Mouse (Mus musculus): Measurements from ENCODE around the gene Ftcd. TPM values are rescaled to one million over a fixed set of nuclear protein-coding genes. Genes with fewer than 3 reads are reported as not detected.

Ftcd gene
- polyA plus RNA-seq, 1 experiment from 2014 or later = 0.22 TPM

DNA sequence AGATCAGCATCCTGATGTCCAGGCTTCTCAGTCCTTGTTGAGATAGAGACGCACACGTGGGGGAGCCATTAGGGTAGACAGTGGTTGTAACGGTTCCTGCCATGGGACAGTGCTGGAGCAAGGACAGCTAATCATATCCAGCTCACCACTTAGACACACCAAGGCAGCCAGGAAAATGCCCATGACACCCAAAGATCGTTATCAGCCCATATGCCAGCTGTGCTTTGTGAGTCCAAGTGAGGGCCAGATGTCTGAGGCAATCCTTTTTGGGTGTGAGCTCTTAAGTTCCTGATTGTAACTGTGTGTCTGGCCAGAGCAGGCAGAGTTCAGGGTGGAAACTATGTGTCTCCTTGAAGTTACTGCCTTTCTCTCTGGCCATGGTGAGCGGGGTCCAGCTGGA, 21.4 kb upstream of the Ftcd start:
- ATAC-seq (ENCODE audit: low FRiP score, low TSS enrichment) = no peak
- H3K36me3 ChIP-seq (ENCODE audit: control insufficient read depth, insufficient read depth, low read length) = peaks cover 21% of the 10 kb centered on the region
- WGBS = 90% methylated on average over 5 of the region's 5 CpGs
- H3K4me2 ChIP-seq (replicated peaks; ENCODE audit: low read depth) = no peak overlapping the region
- no peaks in the 10 kb centered on the region for H3K4me1 ChIP-seq (replicated peaks; ENCODE audit: control insufficient read depth, insufficient read depth)
- no peak overlapping the region for H3K4me3 ChIP-seq (ENCODE audit: low read depth, low read length)
- no peak overlapping the region for H3K9ac ChIP-seq (ENCODE audit: low read length)
- no peaks in the 10 kb centered on the region for H3K9me3 ChIP-seq (ENCODE audit: control insufficient read depth, low read length)
- H3K27me3 ChIP-seq (ENCODE audit: control insufficient read depth, insufficient read depth, low read length) = no peaks in the 10 kb centered on the region
- no peak for TF ChIP-seq CTCF (IDR thresholded peaks at IDR 0.05; ENCODE audit: low read depth)
- TF ChIP-seq EP300 (optimal IDR thresholded peaks at IDR 0.05) = no peak
- no peak overlapping the region for H3K27ac ChIP-seq (replicated peaks)
- DNase-seq (ENCODE audit: low spot score) = no peak

DNA sequence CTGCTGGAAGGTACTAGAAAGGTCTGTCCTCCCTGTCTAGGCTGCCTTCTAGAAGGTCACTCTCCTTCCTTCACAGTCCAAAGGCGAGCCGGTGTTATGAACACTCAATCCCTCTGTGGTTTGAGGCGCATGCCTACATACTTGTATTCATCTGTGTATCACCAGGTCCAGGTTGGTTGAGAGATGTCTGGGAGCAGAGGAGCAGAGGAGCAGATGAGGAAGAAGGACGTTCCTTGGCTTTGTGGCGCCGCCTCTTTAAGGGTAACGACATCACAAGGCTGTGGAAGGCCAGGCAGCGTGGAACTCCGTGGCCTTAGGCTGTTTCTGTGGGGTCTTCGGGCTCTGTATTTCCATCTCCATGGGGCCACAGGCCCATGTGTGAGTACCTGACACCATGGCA, 13.5 kb upstream of the Ftcd start, which contains the start of gene Spatc1l:
Spatc1l (plus strand) TSS at position 301 of the 400 bp plus-strand sequence.
- H3K27me3 ChIP-seq (ENCODE audit: control insufficient read depth, insufficient read depth, low read length) = no peaks in the 10 kb centered on the region
- no peak for ATAC-seq (ENCODE audit: low FRiP score, low TSS enrichment)
- no peaks in the 10 kb centered on the region for H3K9me3 ChIP-seq (ENCODE audit: control insufficient read depth, low read length)
- TF ChIP-seq EP300 (optimal IDR thresholded peaks at IDR 0.05) (no peak), CTCF (IDR thresholded peaks at IDR 0.05; ENCODE audit: low read depth) (no peak)
- 86% methylated on average over 10 of the region's 10 CpGs for WGBS
- no peak for DNase-seq (ENCODE audit: low spot score)
- no peak within 1 kb of the TSS for H3K4me2 ChIP-seq (replicated peaks; ENCODE audit: low read depth)
- no peak within 1 kb of the TSS for H3K9ac ChIP-seq (ENCODE audit: low read length)
- H3K4me3 ChIP-seq (ENCODE audit: low read depth, low read length) = no peak within 1 kb of the TSS
- H3K27ac ChIP-seq (replicated peaks) = no peak within 1 kb of the TSS
- H3K4me1 ChIP-seq (replicated peaks; ENCODE audit: control insufficient read depth, insufficient read depth) = no peaks in the 10 kb centered on the region
- H3K36me3 ChIP-seq (ENCODE audit: control insufficient read depth, insufficient read depth, low read length) = no peaks in the 10 kb centered on the region

GRCm38 (mm10) chr10:76569996-76570685, 5.3 kb upstream of the Ftcd start:
- TF ChIP-seq EP300 (optimal IDR thresholded peaks at IDR 0.05) = no peak
- TF ChIP-seq CTCF (IDR thresholded peaks at IDR 0.05; ENCODE audit: low read depth) = no peak
- ATAC-seq (ENCODE audit: low FRiP score, low TSS enrichment) = no peak
- no peak for DNase-seq (ENCODE audit: low spot score)
- no peaks in the 10 kb centered on the region for H3K9me3 ChIP-seq (ENCODE audit: control insufficient read depth, low read length)
- H3K4me1 ChIP-seq (replicated peaks; ENCODE audit: control insufficient read depth, insufficient read depth) = no peaks in the 10 kb centered on the region
- H3K27ac ChIP-seq (replicated peaks) = no peak overlapping the region
- H3K4me2 ChIP-seq (replicated peaks; ENCODE audit: low read depth) = no peak overlapping the region
- H3K27me3 ChIP-seq (ENCODE audit: control insufficient read depth, insufficient read depth, low read length) = no peaks in the 10 kb centered on the region
- H3K36me3 ChIP-seq (ENCODE audit: control insufficient read depth, insufficient read depth, low read length) = no peaks in the 10 kb centered on the region
- no peak overlapping the region for H3K4me3 ChIP-seq (ENCODE audit: low read depth, low read length)
- H3K9ac ChIP-seq (ENCODE audit: low read length) = no peak overlapping the region
- 86% methylated on average over 22 of the region's 22 CpGs for WGBS

GRCm38 (mm10) chr10:76571070-76571469, 4.4 kb upstream of the Ftcd start:
- TF ChIP-seq EP300 (optimal IDR thresholded peaks at IDR 0.05) (no peak), CTCF (IDR thresholded peaks at IDR 0.05; ENCODE audit: low read depth) (no peak)
- no peak for ATAC-seq (ENCODE audit: low FRiP score, low TSS enrichment)
- Histone ChIP-seq H3K27me3 (ENCODE audit: control insufficient read depth, insufficient read depth, low read length) (no peaks in the 10 kb centered on the region), H3K36me3 (ENCODE audit: control insufficient read depth, insufficient read depth, low read length) (no peaks in the 10 kb centered on the region), H3K4me2 (replicated peaks; ENCODE audit: low read depth) (no peak overlapping the region), H3K4me1 (replicated peaks; ENCODE audit: control insufficient read depth, insufficient read depth) (no peaks in the 10 kb centered on the region), H3K9me3 (ENCODE audit: control insufficient read depth, low read length) (no peaks in the 10 kb centered on the region), H3K27ac (replicated peaks) (no peak overlapping the region), H3K4me3 (ENCODE audit: low read depth, low read length) (no peak overlapping the region), H3K9ac (ENCODE audit: low read length) (no peak overlapping the region)
- DNase-seq (ENCODE audit: low spot score) = no peak
- WGBS = 66% methylated on average over 2 of the region's 2 CpGs

- TF ChIP-seq EP300 (optimal IDR thresholded peaks at IDR 0.05) (no peak), CTCF (IDR thresholded peaks at IDR 0.05; ENCODE audit: low read depth) (no peak)
- H3K4me3 ChIP-seq (ENCODE audit: low read depth, low read length) = no peak overlapping the region
- DNase-seq (ENCODE audit: low spot score) (no peak), ATAC-seq (ENCODE audit: low FRiP score, low TSS enrichment) (no peak)
- H3K4me1 ChIP-seq (replicated peaks; ENCODE audit: control insufficient read depth, insufficient read depth) = no peaks in the 10 kb centered on the region
- H3K27ac ChIP-seq (replicated peaks) = no peak overlapping the region
- WGBS = 75% methylated on average over 3 of the region's 3 CpGs
- no peak overlapping the region for H3K4me2 ChIP-seq (replicated peaks; ENCODE audit: low read depth)
- H3K27me3 ChIP-seq (ENCODE audit: control insufficient read depth, insufficient read depth, low read length) = no peaks in the 10 kb centered on the region
- no peaks in the 10 kb centered on the region for H3K9me3 ChIP-seq (ENCODE audit: control insufficient read depth, low read length)
- H3K9ac ChIP-seq (ENCODE audit: low read length) = no peak overlapping the region
- H3K36me3 ChIP-seq (ENCODE audit: control insufficient read depth, insufficient read depth, low read length) = no peaks in the 10 kb centered on the region
Measured at GRCm38 (mm10) chr10:76572151-76572550, 3.3 kb upstream of the Ftcd start.

GRCm38 (mm10) chr10:76576920-76577319, 1.5 kb downstream of the Ftcd start:
- Histone ChIP-seq H3K27me3 (ENCODE audit: control insufficient read depth, insufficient read depth, low read length) (no peaks in the 10 kb centered on the region), H3K27ac (replicated peaks) (no peak overlapping the region), H3K4me2 (replicated peaks; ENCODE audit: low read depth) (no peak overlapping the region), H3K4me3 (ENCODE audit: low read depth, low read length) (no peak overlapping the region), H3K9me3 (ENCODE audit: control insufficient read depth, low read length) (no peaks in the 10 kb centered on the region), H3K4me1 (replicated peaks; ENCODE audit: control insufficient read depth, insufficient read depth) (no peaks in the 10 kb centered on the region), H3K9ac (ENCODE audit: low read length) (no peak overlapping the region), H3K36me3 (ENCODE audit: control insufficient read depth, insufficient read depth, low read length) (no peaks in the 10 kb centered on the region)
- TF ChIP-seq EP300 (optimal IDR thresholded peaks at IDR 0.05) = no peak
- TF ChIP-seq CTCF (IDR thresholded peaks at IDR 0.05; ENCODE audit: low read depth) = no peak
- peak; percentile 19; the same call in 1 of the 2 replicates for ATAC-seq (ENCODE audit: low FRiP score, low TSS enrichment)
- WGBS = 51% methylated on average over 7 of the region's 7 CpGs
- no peak for DNase-seq (ENCODE audit: low spot score)

Measured in stomach, postnatal 0 days (tissue).